Mouse (Mus musculus) embryonic stem cell, embryonic (primary cell): ENCODE measurements around the gene Poll.

ENCODE experiments used
- CTCF ChIA-PET, 4 experiments: fragments of 300-600 bp in 2 of 4; fragments of 350-600 bp in 2 of 4; sonication (Branson Sonifier 250); formaldehyde crosslinking; loops; one replicate each; lab custom pipeline; 2022; ENCODE audit warnings: inconsistent platforms in 2 of 4; lab: Charles Lee
- POLR2A ChIA-PET, 4 experiments: fragments of 300-600 bp in 2 of 4; fragments of 350-600 bp in 2 of 4; sonication (Branson Sonifier 250); formaldehyde crosslinking; loops; one replicate each; lab custom pipeline; 2022; ENCODE audit warnings: antibody characterized with exemption in 4 of 4, inconsistent platforms in 1 of 4; lab: Charles Lee

Poll gene

DNA sequence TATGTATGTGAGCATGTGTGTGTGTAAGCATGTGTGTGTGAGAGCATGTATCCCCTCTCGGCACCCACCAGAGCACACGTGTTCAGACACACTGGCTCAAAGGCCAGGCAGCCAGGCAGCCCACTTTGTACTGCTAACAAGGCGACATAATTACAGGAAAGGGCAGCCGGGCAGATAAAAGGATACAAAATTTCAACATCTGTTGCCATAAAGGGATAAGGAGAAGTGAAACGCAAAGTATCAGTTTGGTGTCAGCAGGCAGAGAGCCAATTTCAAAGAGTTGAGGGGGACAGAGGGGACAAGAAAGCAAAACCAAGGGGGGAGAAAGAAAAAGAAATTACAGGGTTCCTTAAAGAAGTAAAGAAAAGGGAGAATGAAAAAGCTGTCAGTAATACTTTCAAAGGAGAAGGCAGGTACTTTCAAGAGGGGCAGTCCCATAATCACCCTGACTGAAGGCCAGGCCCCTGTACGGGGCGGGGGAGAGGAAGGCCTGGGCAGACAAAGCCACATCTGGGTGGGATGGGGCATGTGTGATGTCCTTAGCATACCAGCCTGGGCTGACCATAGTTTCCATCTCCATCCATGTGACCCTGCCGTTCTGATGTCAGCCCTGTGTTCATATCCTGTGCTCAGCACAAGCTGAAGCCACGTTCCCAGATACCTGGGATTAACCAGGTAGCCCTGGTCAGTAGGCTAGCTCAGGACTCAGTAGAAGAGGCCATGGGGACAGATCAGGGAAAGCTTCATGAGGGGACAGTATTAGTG lies 24.7 kb upstream of the Poll start:
- ChIA-PET CTCF (interaction anchor here (1.2 to 1.9 kb wide), 4 partner anchors 8 to 11 kb away, joined by 3 to 13 read pairs (median 7); no protein-coding TSS in a partner anchor), POLR2A (interaction anchor here in 1 of 4 experiments (1.2 kb wide), 1 partner anchor 52 kb away, joined by 3 read pairs; no protein-coding TSS in a partner anchor)

DNA sequence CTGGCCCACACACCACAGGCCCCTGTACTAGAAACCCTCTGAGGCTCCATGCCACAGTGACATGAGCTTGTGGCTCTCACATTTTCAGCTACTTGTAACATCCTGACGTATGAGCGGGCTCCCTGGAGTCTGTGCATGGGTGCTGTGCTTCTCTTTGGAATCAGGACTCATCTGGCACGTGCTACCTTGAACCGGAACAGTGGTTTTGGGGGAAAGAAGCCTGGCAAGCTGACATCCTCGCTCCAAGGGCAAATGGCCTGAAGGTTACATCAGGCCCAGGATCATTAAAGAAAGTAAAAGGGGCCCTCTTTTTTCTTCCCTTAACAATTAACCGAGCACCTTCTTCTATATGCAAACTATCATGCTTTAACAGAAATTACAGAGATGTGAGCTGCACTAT lies 22.8 kb upstream of the Poll start:
- POLR2A ChIA-PET, result interaction anchor here in 2 of 4 experiments (1.0 to 1.3 kb wide), 2 partner anchors 9 to 73 kb away, joined by 3 to 4 read pairs; no protein-coding TSS in a partner anchor
- CTCF ChIA-PET, result interaction anchor here (0.7 to 3.5 kb wide), 10 partner anchors 8 to 367 kb away, joined by 3 to 16 read pairs (median 5); no protein-coding TSS in a partner anchor

DNA sequence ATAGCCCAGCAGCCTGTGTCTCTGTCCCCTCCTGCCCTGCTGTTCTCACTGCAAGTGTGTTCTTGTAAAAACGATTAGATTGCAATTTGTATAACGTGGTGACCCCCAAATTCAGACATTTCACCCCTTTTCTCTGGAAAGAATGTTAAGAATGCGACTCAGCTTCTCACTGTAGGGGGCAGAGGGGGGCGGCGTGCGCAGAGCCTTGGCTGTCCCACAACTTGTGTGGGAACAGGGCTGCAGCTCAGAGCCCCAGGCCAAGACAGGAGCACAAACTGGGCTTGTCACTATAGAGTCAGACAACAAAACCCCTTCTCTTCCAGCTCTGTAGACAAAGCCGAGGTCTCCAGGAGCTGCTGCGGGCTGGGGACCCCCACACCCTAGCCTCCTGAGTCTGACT lies 21.8 kb upstream of the Poll start:
- ChIA-PET POLR2A (interaction anchor here in 3 of 4 experiments (0.6 to 1.6 kb wide), 5 partner anchors 10 to 168 kb away, joined by 3 to 4 read pairs (median 3); partner anchors contain the start of gene Npm3 (in 1 of the 3)), CTCF (interaction anchor here (0.6 to 3.5 kb wide), 16 partner anchors 8 to 366 kb away, joined by 3 to 16 read pairs (median 4); no protein-coding TSS in a partner anchor)

DNA sequence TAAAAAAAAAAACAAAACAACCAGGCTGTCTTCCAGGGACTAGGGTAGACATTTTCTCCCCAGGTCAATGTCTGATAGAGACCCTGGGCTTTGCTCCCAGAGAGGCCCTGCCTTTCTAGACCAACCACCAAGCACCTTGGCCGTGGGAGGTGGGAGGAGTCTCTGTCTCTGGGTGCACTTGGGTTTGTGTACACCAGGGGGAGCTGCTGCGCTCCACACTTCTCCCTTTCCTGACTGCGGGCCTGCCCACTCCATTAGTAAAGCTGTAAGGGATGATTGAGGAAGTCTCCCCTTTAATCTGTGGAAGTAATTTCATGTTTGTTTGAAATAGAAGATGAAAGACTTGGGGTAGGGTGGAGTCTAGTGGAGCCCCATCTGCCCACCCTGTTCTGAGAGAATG lies 20.9 kb upstream of the Poll start:
- POLR2A ChIA-PET, result interaction anchor here in 3 of 4 experiments (0.7 to 1.6 kb wide), 6 partner anchors 8 to 168 kb away, joined by 3 to 10 read pairs (median 3); partner anchors contain the start of gene Npm3 (in 1 of the 3)
- CTCF ChIA-PET, result interaction anchor here (0.5 to 3.5 kb wide), 46 partner anchors 8 to 1435 kb away, joined by 3 to 17 read pairs (median 3); partner anchors contain the start of genes Gm17018 (in 1 of the 4) and Poll (in 1 of the 4)

DNA sequence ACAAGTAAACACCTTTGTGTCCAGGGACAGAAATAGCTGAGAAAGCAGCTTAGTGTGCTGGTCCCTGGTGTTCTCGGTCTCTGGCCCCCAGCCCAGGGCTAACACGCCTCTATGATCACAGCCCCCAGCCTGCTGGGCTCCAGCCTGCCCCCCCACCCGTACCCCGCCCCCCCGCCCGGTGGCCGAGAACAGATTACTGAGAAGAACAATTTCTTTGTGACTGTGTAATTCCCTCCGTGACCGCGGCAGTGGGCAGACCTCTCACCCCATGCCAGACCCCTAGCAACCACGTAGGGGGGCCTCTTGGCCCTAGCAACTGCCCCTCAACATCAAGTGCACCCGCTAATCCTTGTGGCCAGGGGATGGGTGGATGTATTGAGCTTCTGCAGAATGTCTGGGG lies 19.9 kb upstream of the Poll start:
- ChIA-PET POLR2A (interaction anchor here in 1 of 4 experiments (0.7 kb wide), 1 partner anchor 42 kb away, joined by 3 read pairs; no protein-coding TSS in a partner anchor), CTCF (interaction anchor here in 2 of 4 experiments (0.6 kb wide), 3 partner anchors 38 to 366 kb away, joined by 3 to 6 read pairs (median 5); no protein-coding TSS in a partner anchor)

DNA sequence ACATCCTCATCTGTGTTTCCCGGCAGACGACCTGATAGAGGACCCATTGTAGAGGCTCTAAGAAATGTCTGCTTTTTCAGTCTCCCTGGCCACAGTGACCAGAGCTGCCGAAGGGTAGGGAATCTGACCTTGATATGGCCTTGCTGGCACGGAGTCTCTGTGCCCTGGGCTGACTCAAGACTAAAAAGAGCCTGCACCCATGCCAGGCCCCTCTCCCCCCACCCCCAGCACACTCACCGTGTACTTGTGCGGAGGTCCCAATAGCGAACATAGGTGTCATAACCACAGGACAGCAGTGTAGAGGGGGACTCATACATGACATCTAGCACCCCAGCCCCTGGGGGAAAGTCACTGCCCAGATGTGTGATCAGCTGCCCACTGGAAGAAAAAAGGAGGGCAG lies 19.1 kb upstream of the Poll start:
- POLR2A ChIA-PET, result interaction anchor here in 1 of 4 experiments (1.0 kb wide), 1 partner anchor 17 kb away, joined by 3 read pairs; no protein-coding TSS in a partner anchor
- CTCF ChIA-PET, result interaction anchor here in 1 of 4 experiments (0.6 kb wide), 1 partner anchor 172 kb away, joined by 3 read pairs; no protein-coding TSS in a partner anchor

DNA sequence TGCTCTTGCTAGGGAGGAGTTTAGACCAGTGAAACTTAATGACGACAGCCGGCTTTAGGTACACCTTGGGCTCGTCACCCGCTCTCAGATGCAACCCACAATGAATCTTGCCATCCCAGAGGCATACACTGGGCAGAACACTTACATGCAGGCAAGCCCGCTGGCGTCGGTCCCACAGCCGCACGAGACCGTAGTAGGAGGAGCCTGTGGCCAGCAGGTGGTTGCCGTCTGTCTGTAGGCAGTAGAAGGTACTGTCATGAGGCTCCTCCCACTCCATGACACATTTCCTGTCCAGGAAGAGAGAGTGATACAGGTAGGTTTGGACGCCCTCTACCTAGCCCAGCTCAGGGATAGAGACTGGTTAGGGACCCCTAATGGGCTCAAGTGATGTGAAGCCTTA lies 18.6 kb upstream of the Poll start:
- CTCF ChIA-PET, result interaction anchor here in 1 of 4 experiments (1.3 kb wide), 1 partner anchor 143 kb away, joined by 3 read pairs; no protein-coding TSS in a partner anchor

DNA sequence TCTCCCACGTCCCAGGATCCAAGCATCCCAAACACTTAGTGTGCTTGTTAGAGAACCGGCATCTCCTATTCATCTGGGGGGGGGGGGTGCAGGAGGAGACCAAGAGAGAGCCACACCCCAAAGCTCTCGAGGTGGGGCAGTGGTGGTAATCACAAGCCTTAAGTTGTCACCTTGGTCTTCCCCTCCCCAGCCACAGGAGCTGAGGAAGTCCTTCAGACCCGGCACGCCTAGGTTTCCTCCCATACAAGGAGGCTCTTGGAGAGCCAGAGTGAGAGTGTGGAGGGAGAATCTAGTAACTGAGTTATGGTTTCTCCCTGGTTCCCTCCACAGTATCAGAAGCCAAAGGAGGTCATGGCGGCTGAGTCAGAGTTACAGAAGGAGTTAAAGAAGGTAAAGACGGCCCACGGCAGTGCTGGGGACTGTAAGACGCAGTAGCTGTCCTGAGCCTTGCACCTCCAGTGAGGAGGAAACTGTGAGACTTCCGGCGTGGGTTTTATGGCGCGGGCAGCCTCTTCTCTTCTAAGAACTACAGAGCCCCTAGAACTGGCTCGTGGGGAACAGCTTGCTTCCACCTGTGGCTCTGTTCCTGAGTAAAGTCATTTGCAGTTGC lies 16.9 kb upstream of the Poll start:
- CTCF ChIA-PET, result interaction anchor here (0.5 to 1.5 kb wide), 15 partner anchors 8 to 1678 kb away, joined by 3 to 11 read pairs (median 3); no protein-coding TSS in a partner anchor
- POLR2A ChIA-PET, result interaction anchor here in 3 of 4 experiments (0.6 to 2.0 kb wide), 13 partner anchors 9 to 170 kb away, joined by 3 to 7 read pairs (median 3); partner anchors contain the start of gene Fbxw4 (in 1 of the 3)

More for the DNA sequence above, 18.6 kb upstream of the Poll start:
- POLR2A ChIA-PET, result interaction anchor here in 1 of 4 experiments (1.0 kb wide), 1 partner anchor 17 kb away, joined by 3 read pairs; no protein-coding TSS in a partner anchor

DNA sequence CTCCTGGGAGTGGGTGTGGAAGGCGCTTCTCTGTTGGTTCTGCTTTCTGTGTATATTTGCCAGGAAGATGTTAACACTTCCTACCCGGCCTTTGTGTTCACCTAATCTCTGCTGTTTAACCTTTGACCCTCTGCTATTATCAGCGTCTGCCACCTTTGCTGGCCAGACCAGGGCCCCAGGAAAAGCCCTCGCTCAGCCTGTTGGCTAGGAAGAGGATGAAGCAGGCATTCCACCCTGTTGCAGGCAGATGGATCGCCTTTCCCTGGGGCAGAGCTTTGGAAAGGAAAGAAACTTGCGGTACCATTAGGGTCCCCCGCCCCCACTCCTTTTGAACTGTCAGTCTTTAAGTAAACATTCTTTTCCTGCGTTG lies 15.3 kb upstream of the Poll start:
- POLR2A ChIA-PET, result interaction anchor here in 1 of 4 experiments (0.7 to 2.0 kb wide), 2 partner anchors 10 to 16 kb away, joined by 5 to 7 read pairs; no protein-coding TSS in a partner anchor

DNA sequence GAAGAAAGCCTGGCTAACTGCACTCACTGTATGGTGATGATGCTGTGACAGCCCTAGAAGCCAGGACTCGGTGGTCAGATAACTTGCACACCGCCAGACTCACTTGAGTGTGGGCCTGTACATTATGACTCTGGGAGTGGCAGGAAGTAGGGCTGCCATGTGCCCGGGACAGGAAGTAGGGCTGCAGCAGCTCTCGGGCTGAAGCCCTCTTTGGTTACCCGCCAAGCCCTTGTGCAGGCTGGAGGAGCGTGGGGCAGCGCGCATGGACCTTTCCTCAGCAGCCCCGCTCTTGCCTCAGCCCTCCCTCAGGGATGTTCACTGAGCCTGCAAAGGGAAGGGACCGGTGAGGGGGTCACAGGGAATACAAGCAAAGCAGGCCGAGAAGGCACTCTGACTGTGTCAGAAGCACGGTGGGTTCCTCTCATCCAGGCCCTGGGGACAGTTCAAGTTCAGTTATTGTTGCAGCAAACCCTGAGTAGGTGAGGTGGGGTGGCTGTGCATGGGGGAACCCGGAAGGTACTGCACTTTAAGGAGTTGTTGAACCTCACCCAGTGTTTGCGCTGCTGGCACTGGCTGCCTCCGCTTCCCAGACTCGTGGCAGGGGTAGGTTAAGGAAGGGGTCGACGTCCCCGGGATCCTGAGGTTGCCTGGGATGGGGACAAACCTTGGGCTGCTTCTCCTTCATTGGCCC lies 14.8 kb upstream of the Poll start:
- ChIA-PET POLR2A (interaction anchor here in 1 of 4 experiments (0.7 to 2.0 kb wide), 4 partner anchors 16 to 172 kb away, joined by 3 to 5 read pairs (median 5); no protein-coding TSS in a partner anchor), CTCF (interaction anchor here (1.1 to 4.0 kb wide), 22 partner anchors 8 to 359 kb away, joined by 3 to 73 read pairs (median 7); partner anchors contain the start of genes Gm17018 (in 1 of the 4) and Poll (in 1 of the 4))

More for the DNA sequence above, 15.3 kb upstream of the Poll start:
- CTCF ChIA-PET, result interaction anchor here in 1 of 4 experiments (0.7 to 1.1 kb wide), 2 partner anchors 8 to 26 kb away, joined by 3 read pairs; no protein-coding TSS in a partner anchor

DNA sequence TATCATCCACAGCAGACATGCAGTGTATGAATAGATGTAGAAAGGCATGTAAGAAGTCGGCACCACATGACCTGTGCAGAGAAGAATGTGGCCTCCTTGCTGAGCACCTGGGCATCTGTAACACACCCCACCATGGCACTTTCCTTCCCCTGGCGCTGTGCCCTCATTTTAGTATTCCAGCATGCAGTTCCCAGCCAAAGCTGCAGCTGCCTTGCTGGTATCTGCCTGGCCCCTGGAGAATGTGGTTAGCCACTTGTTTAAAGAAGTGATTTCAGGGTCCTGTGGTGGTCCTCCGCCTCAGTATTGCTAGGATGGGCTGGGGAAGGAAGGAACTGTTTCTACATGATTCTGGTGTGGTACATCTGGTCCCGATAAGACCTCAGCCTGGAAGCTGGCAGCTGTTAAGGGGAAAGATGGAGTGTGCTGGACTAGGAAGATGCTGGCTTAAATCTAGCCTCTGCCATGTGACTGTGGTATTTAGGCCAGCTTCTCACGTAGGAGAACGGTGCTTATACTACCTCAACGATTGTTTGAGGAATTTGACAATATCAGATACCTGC lies 14.1 kb upstream of the Poll start:
- CTCF ChIA-PET, result interaction anchor here (0.5 to 4.0 kb wide), 161 partner anchors 8 to 527 kb away, joined by 3 to 73 read pairs (median 4); partner anchors contain the start of genes Gm17018 (in 4 of the 4), Poll (in 4 of the 4), Fgf8 (in 2 of the 4) and Kcnip2 (in 1 of the 4)
- POLR2A ChIA-PET, result interaction anchor here in 3 of 4 experiments (0.6 to 2.0 kb wide), 11 partner anchors 14 to 176 kb away, joined by 3 to 5 read pairs (median 3); partner anchors contain the start of genes Gm17018 (in 1 of the 3) and Poll (in 1 of the 3)

DNA sequence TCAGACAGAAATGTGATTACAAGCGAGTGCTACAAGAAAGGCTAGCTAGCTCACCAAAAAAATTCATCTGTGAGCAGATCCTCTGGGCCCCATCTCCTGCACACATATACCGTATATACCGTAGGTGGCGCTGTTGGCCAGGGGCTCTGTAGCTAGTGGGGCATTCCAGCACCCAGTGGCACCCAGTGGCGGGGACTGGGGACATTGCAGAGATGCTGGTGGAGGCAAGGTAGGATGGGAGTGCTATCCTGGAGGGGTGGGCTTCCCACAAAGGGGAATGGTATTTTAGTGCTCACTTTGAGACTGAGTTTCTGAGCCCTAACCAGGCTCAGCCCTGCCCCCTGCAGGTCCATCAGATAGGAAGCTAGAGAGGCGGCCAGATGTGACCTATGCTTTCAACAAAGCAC lies 13.5 kb upstream of the Poll start:
- ChIA-PET CTCF (interaction anchor here (0.5 to 4.0 kb wide), 188 partner anchors 8 to 735 kb away, joined by 3 to 73 read pairs (median 4); partner anchors contain the start of genes Gm17018 (in 4 of the 4), Poll (in 4 of the 4), Fgf8 (in 2 of the 4) and Kcnip2 (in 1 of the 4)), POLR2A (interaction anchor here in 3 of 4 experiments (0.5 to 2.0 kb wide), 12 partner anchors 13 to 419 kb away, joined by 3 to 6 read pairs (median 3); partner anchors contain the start of genes Gm17018 (in 2 of the 3) and Poll (in 2 of the 3))

DNA sequence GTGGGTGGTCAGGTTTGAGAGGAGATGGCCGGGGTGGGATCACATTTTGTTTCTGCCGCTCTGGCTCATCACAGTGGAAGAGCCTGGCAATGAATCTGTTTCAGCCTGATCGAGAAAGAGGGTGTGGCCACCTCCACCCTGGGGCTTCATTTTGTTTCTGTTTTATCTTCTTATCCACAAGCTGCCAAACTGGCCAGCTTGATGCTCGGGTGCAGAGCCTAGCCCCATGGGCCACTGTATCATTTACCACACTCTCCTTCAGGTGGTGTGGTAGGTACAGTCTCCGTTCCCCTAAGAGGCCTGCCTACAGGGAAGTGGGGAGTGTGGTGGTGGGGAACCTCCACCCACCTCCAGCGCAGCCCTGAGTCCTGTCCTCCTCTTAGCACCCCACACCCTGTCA lies 12.7 kb upstream of the Poll start:
- ChIA-PET CTCF (interaction anchor here (0.5 to 4.0 kb wide), 106 partner anchors 7 to 734 kb away, joined by 3 to 73 read pairs (median 5); partner anchors contain the start of genes Gm17018 (in 4 of the 4), Poll (in 4 of the 4), Fgf8 (in 1 of the 4) and Kcnip2 (in 1 of the 4)), POLR2A (interaction anchor here in 2 of 4 experiments (0.6 to 2.0 kb wide), 3 partner anchors 12 to 47 kb away, joined by 3 to 6 read pairs (median 5); partner anchors contain the start of genes Gm17018 (in 1 of the 2) and Poll (in 1 of the 2))

DNA sequence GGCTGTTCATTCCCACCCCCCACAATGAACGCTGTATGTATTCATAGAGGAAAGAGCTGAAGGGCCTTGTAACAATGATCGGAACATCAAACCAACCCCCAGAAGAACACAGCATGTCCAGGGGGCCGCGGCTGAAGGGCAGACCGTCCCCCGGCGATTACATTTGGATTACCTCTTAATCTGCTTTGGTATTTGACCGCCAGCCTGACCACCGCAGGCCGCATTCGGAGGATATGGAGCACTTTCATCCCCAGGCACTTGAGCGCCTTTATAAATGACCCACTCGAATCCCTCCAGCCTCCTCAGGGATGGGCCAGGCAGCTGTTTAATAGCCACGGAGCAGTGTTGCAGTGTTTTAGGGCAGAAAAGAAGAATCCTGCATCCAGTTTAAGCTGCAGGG lies 7.0 kb upstream of the Poll start:
- ChIA-PET CTCF (interaction anchor here (0.5 to 2.9 kb wide), 11 partner anchors 9 to 1004 kb away, joined by 3 to 12 read pairs (median 5); partner anchors contain the start of gene Tlx1 (in 1 of the 4)), POLR2A (interaction anchor here in 2 of 4 experiments (0.7 to 2.2 kb wide), 5 partner anchors 9 to 70 kb away, joined by 3 to 6 read pairs (median 5); no protein-coding TSS in a partner anchor)

DNA sequence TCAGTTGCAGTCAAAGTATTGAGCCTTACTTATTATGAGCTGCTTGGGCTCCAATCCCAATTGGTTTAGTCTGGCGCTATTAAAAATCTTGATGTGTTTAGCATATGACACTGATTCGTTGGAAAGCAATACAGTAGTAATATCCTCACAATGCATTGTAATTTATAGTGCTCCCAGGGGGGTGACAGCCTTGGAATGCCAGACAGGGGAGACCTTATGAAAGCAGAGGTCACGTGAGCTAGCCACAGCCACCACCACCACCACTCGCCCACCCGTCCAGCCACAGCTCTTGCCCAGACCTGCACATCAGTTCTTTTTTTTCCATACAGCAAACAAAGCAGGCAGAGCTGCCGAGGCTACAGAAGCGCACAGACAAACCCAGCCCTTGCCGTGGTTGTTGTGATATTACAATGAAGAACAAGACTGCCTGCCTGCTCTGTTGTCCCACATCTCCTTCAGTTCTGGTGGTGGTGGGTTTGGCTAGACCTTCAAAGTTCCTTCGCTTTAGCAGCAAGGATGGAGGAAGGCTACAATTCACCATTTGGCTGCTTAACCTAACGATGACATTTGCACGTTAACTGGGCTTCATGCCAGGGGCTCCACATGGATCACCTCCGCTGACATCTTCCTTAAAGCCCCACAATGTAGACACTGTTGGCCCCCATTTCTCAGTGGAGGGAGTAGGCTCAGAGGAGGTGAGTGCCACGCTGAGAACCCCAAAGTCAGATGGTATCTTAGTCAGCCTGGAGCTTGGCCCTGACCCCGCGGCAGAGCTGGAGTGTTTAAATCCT lies 5.8 kb upstream of the Poll start:
- ChIA-PET CTCF (interaction anchor here (0.5 to 8.1 kb wide), 8 partner anchors 7 to 402 kb away, joined by 3 to 73 read pairs (median 6); no protein-coding TSS in a partner anchor), POLR2A (interaction anchor here in 1 of 4 experiments (0.7 to 2.2 kb wide), 5 partner anchors 11 to 17 kb away, joined by 3 to 7 read pairs (median 3); no protein-coding TSS in a partner anchor)
